Mouse (Mus musculus): ENCODE data around the gene Gm10037. TPM values are rescaled to one million over a fixed set of nuclear protein-coding genes. Genes with fewer than 3 reads are reported as not detected.
"Not testable (repeated sequence)": the region's sequence is repeated elsewhere in the genome, so short reads cannot be mapped to it uniquely, and the experiment has no call there.

Gene Gm10037
- polyA plus RNA-seq, 2 experiments = 3.0 to 5.0 TPM

GRCm38 (mm10) chr13:67812961-67813709 lies 17.8 kb upstream of the Gm10037 start:
- TF ChIP-seq POLR2A (IDR thresholded peaks at IDR 0.05; ENCODE audit: borderline replicate concordance, extremely low read depth, insufficient read depth, insufficient read length) = no peak
- Histone ChIP-seq H3K4me3 (replicated peaks; ENCODE audit: low read length) (peak overlapping the region; percentile 87), H3K36me3 (ENCODE audit: control insufficient read depth, insufficient read depth, low read length) (0 out of 2 replicates have a peak, but pooled peaks cover 3% of the 10 kb centered on the region), H3K4me2 (replicated peaks; ENCODE audit: low read depth, low read length, severe bottlenecking) (no peak overlapping the region), H3K9me3 (ENCODE audit: control insufficient read depth, low read length) (0 out of 2 replicates have a peak, but pooled peaks cover 4% of the 10 kb centered on the region), H3K4me1 (ENCODE audit: control insufficient read depth, insufficient read depth, low read length) (no peaks in the 10 kb centered on the region), H3K9ac (ENCODE audit: low read depth, low read length, severe bottlenecking) (peak overlapping the region; percentile 72; the same call in 1 of the 2 replicates), H3K27me3 (ENCODE audit: control insufficient read depth, insufficient read depth, low read length) (no peaks in the 10 kb centered on the region), H3K27ac (replicated peaks; ENCODE audit: low read depth, low read length) (no peak overlapping the region)
- no peak for ATAC-seq (ENCODE audit: low FRiP score, low read depth)
- WGBS = 79% methylated on average over 8 of the region's 8 CpGs
- no peak for DNase-seq (ENCODE audit: low spot score)

- ATAC-seq (ENCODE audit: low FRiP score, low read depth) (peak; percentile 97), DNase-seq (ENCODE audit: low spot score) (peak; percentile 88)
- H3K9ac ChIP-seq (ENCODE audit: low read depth, low read length, severe bottlenecking) = peak within 1 kb of the TSS; percentile 72
- WGBS = 4% methylated on average over 31 of the region's 31 CpGs
- peaks cover 10% of the 10 kb centered on the region; the same call in 1 of the 2 replicates for H3K36me3 ChIP-seq (ENCODE audit: control insufficient read depth, insufficient read depth, low read length)
- TF ChIP-seq POLR2A (IDR thresholded peaks at IDR 0.05; ENCODE audit: borderline replicate concordance, extremely low read depth, insufficient read depth, insufficient read length) = no peak
- peak within 1 kb of the TSS; percentile 87 for H3K4me3 ChIP-seq (replicated peaks; ENCODE audit: low read length)
- H3K4me2 ChIP-seq (replicated peaks; ENCODE audit: low read depth, low read length, severe bottlenecking) = peak within 1 kb of the TSS; percentile 70
- H3K9me3 ChIP-seq (ENCODE audit: control insufficient read depth, low read length) = peaks cover 4% of the 10 kb centered on the region; the same call in 1 of the 2 replicates
- peak within 1 kb of the TSS; percentile 84 for H3K27ac ChIP-seq (replicated peaks; ENCODE audit: low read depth, low read length)
- no peaks in the 10 kb centered on the region for H3K27me3 ChIP-seq (ENCODE audit: control insufficient read depth, insufficient read depth, low read length)
- H3K4me1 ChIP-seq (ENCODE audit: control insufficient read depth, insufficient read depth, low read length) = no peaks in the 10 kb centered on the region
These were observed 16.9 kb upstream of the Gm10037 start, which contains the start of gene Zfp273 for GRCm38 (mm10) chr13:67813710-67814660. Gene Zfp273 (plus strand): TSS chr13:67813740.

- Histone ChIP-seq H3K4me2 (replicated peaks; ENCODE audit: low read depth, low read length, severe bottlenecking) (no peak overlapping the region), H3K4me1 (ENCODE audit: control insufficient read depth, insufficient read depth, low read length) (no peaks in the 10 kb centered on the region), H3K36me3 (ENCODE audit: control insufficient read depth, insufficient read depth, low read length) (peaks cover 21% of the 10 kb centered on the region; the same call in 1 of the 2 replicates), H3K27ac (replicated peaks; ENCODE audit: low read depth, low read length) (no peak overlapping the region), H3K9ac (ENCODE audit: low read depth, low read length, severe bottlenecking) (no peak overlapping the region), H3K27me3 (ENCODE audit: control insufficient read depth, insufficient read depth, low read length) (no peaks in the 10 kb centered on the region), H3K4me3 (replicated peaks; ENCODE audit: low read length) (no peak overlapping the region), H3K9me3 (ENCODE audit: control insufficient read depth, low read length) (peaks cover 4% of the 10 kb centered on the region; the same call in 1 of the 2 replicates)
- ATAC-seq (ENCODE audit: low FRiP score, low read depth) (no peak), DNase-seq (ENCODE audit: low spot score) (no peak)
- WGBS = 93% methylated on average over 1 of the region's 1 CpGs
- TF ChIP-seq POLR2A (IDR thresholded peaks at IDR 0.05; ENCODE audit: borderline replicate concordance, extremely low read depth, insufficient read depth, insufficient read length) = no peak
These were observed 12.3 kb upstream of the Gm10037 start for GRCm38 (mm10) chr13:67818636-67819035.

- H3K27me3 ChIP-seq (ENCODE audit: control insufficient read depth, insufficient read depth, low read length); H3K27ac ChIP-seq (replicated peaks; ENCODE audit: low read depth, low read length); H3K4me2 ChIP-seq (replicated peaks; ENCODE audit: low read depth, low read length, severe bottlenecking); H3K4me1 ChIP-seq (ENCODE audit: control insufficient read depth, insufficient read depth, low read length); DNase-seq (ENCODE audit: low spot score); H3K36me3 ChIP-seq (ENCODE audit: control insufficient read depth, insufficient read depth, low read length); H3K4me3 ChIP-seq (replicated peaks; ENCODE audit: low read length); H3K9ac ChIP-seq (ENCODE audit: low read depth, low read length, severe bottlenecking); ATAC-seq (ENCODE audit: low FRiP score, low read depth); H3K9me3 ChIP-seq (ENCODE audit: control insufficient read depth, low read length): not testable (repeated sequence)
These were observed 2.2 kb downstream of the Gm10037 start for GRCm38 (mm10) chr13:67833137-67833536.

- H3K27ac ChIP-seq (replicated peaks; ENCODE audit: low read depth, low read length) = no peak overlapping the region
- 0 out of 2 replicates have a peak, but pooled peaks have one; percentile 6 for ATAC-seq (ENCODE audit: low FRiP score, low read depth)
- no peak for TF ChIP-seq POLR2A (IDR thresholded peaks at IDR 0.05; ENCODE audit: borderline replicate concordance, extremely low read depth, insufficient read depth, insufficient read length)
These were observed 12.8 kb downstream of the Gm10037 start for GRCm38 (mm10) chr13:67843775-67844118.

More at GRCm38 (mm10) chr13:67843775-67844118, 12.8 kb downstream of the Gm10037 start:
- H3K27me3 ChIP-seq (ENCODE audit: control insufficient read depth, insufficient read depth, low read length) = no peaks in the 10 kb centered on the region
- H3K4me2 ChIP-seq (replicated peaks; ENCODE audit: low read depth, low read length, severe bottlenecking) = peak overlapping the region; percentile 50; the same call in 1 of the 2 replicates
- no peaks in the 10 kb centered on the region for H3K9me3 ChIP-seq (ENCODE audit: control insufficient read depth, low read length)
- DNase-seq (ENCODE audit: low spot score) = no peak
- peak overlapping the region; percentile 36 for H3K4me3 ChIP-seq (replicated peaks; ENCODE audit: low read length)
- peak overlapping the region; percentile 31; the same call in 1 of the 2 replicates for H3K9ac ChIP-seq (ENCODE audit: low read depth, low read length, severe bottlenecking)
- WGBS = 50% methylated on average over 6 of the region's 6 CpGs
- H3K36me3 ChIP-seq (ENCODE audit: control insufficient read depth, insufficient read depth, low read length) = no peaks in the 10 kb centered on the region
- H3K4me1 ChIP-seq (ENCODE audit: control insufficient read depth, insufficient read depth, low read length) = no peaks in the 10 kb centered on the region; the same call in 1 of the 2 replicates

Data from limb, embryonic 14.5 days (tissue).